In genomic region chr10:81495616-81496263, GRCm38 (mm10) we compare ENCODE assay signal across 7 mouse cellular contexts. TPM values are rescaled to one million over a fixed set of nuclear protein-coding genes. Genes with fewer than 3 reads are reported as not detected.
A peak's percentile ranks its signal among the peaks of the same experiment; 100 is the strongest.
DNase-seq lines count a peak whose midpoint lies in the region; ATAC-seq and TF ChIP-seq lines count a peak whose summit lies in the region.

No protein-coding gene starts in this region.

- H3K4me2 ChIP-seq in forebrain, embryonic 16.5 days (ENCODE audit: low read length), result peak overlapping the region; percentile 77

- no peaks in the 10 kb centered on the region for H3K27me3 ChIP-seq in embryonic facial prominence, embryonic 10.5 days (replicated peaks; ENCODE audit: low read depth, poor library complexity, severe bottlenecking)
- H3K27me3 ChIP-seq in forebrain, embryonic 16.5 days (replicated peaks; ENCODE audit: control insufficient read depth, insufficient read depth, low read length), result no peaks in the 10 kb centered on the region

- H3K4me1 ChIP-seq in embryonic facial prominence, embryonic 10.5 days, result peaks cover 42% of the 10 kb centered on the region
- peaks cover 19% of the 10 kb centered on the region for H3K4me1 ChIP-seq in forebrain, embryonic 16.5 days (replicated peaks; ENCODE audit: control insufficient read depth, insufficient read depth, low read length)

- ATAC-seq in forebrain, embryonic 16.5 days, result peak; percentile 39
- ATAC-seq in monocyte, adult 5-6 weeks (replicated peaks; ENCODE audit: insufficient number of reproducible peaks, low FRiP score, low TSS enrichment, poor library complexity, severe bottlenecking), result no peak

- WGBS in embryonic facial prominence, embryonic 10.5 days, result 2% methylated on average over 41 of the region's 41 CpGs
- 2% methylated on average over 41 of the region's 41 CpGs for WGBS in forebrain, embryonic 16.5 days
- WGBS in macrophage (ENCODE audit: missing documents), result 3% methylated on average over 39 of the region's 41 CpGs

- peaks cover 32% of the 10 kb centered on the region for H3K79me2 ChIP-seq in macrophage (ENCODE audit: inconsistent target)

- peak overlapping the region; percentile 75 for H3K9ac ChIP-seq in forebrain, embryonic 16.5 days (replicated peaks; ENCODE audit: low read depth, low read length)

- H3K9me3 ChIP-seq in embryonic facial prominence, embryonic 10.5 days, result no peaks in the 10 kb centered on the region
- no peaks in the 10 kb centered on the region for H3K9me3 ChIP-seq in forebrain, embryonic 16.5 days (ENCODE audit: control insufficient read depth, low read length)

- peak overlapping the region; percentile 89 for H3K27ac ChIP-seq in left cerebral cortex, adult 2 months
- H3K27ac ChIP-seq in embryonic facial prominence, embryonic 10.5 days (replicated peaks), result peak overlapping the region; percentile 86
- H3K27ac ChIP-seq in forebrain, embryonic 16.5 days (ENCODE audit: low read length), result peak overlapping the region; percentile 48
- H3K27ac ChIP-seq in macrophage, result peak overlapping the region; percentile 36

- peak in 1 of 2 experiments; percentile 50 for DNase-seq in left cerebral cortex, adult 2 months (ENCODE audit: extremely low spot score in 1 of 2, low spot score in 2 of 2)
- DNase-seq in left cerebral cortex, adult 11 months (ENCODE audit: low spot score), result no peak
- DNase-seq in embryonic facial prominence, embryonic 10.5 days (ENCODE audit: low spot score), result no peak
- DNase-seq in gastrocnemius, postnatal 14 days, result no peak

- TF ChIP-seq CTCF in left cerebral cortex, adult 2 months (IDR thresholded peaks at IDR 0.05), result no peak

- H3K4me3 ChIP-seq in left cerebral cortex, adult 2 months, result peak overlapping the region; percentile 73
- peak overlapping the region; percentile 93 for H3K4me3 ChIP-seq in embryonic facial prominence, embryonic 10.5 days
- peak overlapping the region; percentile 75 for H3K4me3 ChIP-seq in forebrain, embryonic 16.5 days (replicated peaks; ENCODE audit: low read length)
- H3K4me3 ChIP-seq in macrophage (ENCODE audit: inconsistent target), result peak overlapping the region; percentile 85

- H3K36me3 ChIP-seq in embryonic facial prominence, embryonic 10.5 days (replicated peaks), result peaks cover 37% of the 10 kb centered on the region
- H3K36me3 ChIP-seq in forebrain, embryonic 16.5 days (ENCODE audit: control insufficient read depth, insufficient read depth), result peaks cover 6% of the 10 kb centered on the region; the same call in 1 of the 2 replicates
- peaks cover 25% of the 10 kb centered on the region for H3K36me3 ChIP-seq in macrophage (ENCODE audit: inconsistent target)

- intact Hi-C loops in left cerebral cortex, adult 2 months (cut with DNase I), result loop anchor here (2.0 kb wide), 1 partner anchor 43 kb away; no protein-coding TSS in a partner anchor
- intact Hi-C loops in gastrocnemius, postnatal 14 days (cut with DNase I; ENCODE audit: low total_unique reads), result no loop called here

RNA-seq across cellular contexts. Expression of gene Ncln, which starts 0.5 kb away (rescaled TPM):
- total RNA-seq in left cerebral cortex, adult 2 months (2021), result 10 to 100 TPM; 78.3 to 80.8 TPM
- polyA plus RNA-seq in embryonic facial prominence, embryonic 10.5 days (2016; fragmentation: Nextera tagmentation; extraction: Ambion mirVana), result 85.2 and 94.3 TPM in 2 replicates
- 70.4 and 80.9 TPM in 2 replicates for polyA plus RNA-seq in forebrain, embryonic 16.5 days (2015; fragmentation: Nextera tagmentation; extraction: Ambion mirVana)
- total RNA-seq in macrophage (2018; cell fraction: chromatin; rRNA removed), result 100 to 1,000 TPM in 4 of 26 experiments, 10 to 100 TPM in 22; 23.1 to 139 (median 73.1) TPM
- 10 to 100 TPM; 38.2 to 99.2 (median 61.0) TPM for total RNA-seq in macrophage (2018; cell fraction: cytosol; rRNA removed)
- total RNA-seq in macrophage (2018; cell fraction: nucleus; rRNA removed), result 100 to 1,000 TPM in 8 of 26 experiments, 10 to 100 TPM in 18; 40.2 to 144 (median 80.9) TPM
- polyA plus RNA-seq in macrophage (2018), result 54.5 to 93.3 TPM (median 77.1 TPM) in 3 replicates
- total RNA-seq in monocyte, adult 5-6 weeks (2017), result 42.6 to 86.4 TPM (median 79.6 TPM) in 3 replicates
- 10 to 100 TPM; 39.1 to 47.3 TPM for total RNA-seq in gastrocnemius, postnatal 14 days (2021)

RNA-seq across cellular contexts. Expression of gene S1pr4, which starts 4.2 kb away (rescaled TPM):
- under 1 TPM; 0.56 to 0.70 TPM for total RNA-seq in left cerebral cortex, adult 2 months (2021)
- polyA plus RNA-seq in embryonic facial prominence, embryonic 10.5 days (2016; fragmentation: Nextera tagmentation; extraction: Ambion mirVana), result 0.28 and 0.51 TPM in 2 replicates
- polyA plus RNA-seq in forebrain, embryonic 16.5 days (2015; fragmentation: Nextera tagmentation; extraction: Ambion mirVana), result 0.40 and 0.53 TPM in 2 replicates
- total RNA-seq in macrophage (2018; cell fraction: chromatin; rRNA removed), result under 1 TPM in 13 of 26 experiments, not detected in 13; 0.25 to 0.77 (median 0.50) TPM
- under 1 TPM; 0.05 to 0.48 (median 0.21) TPM for total RNA-seq in macrophage (2018; cell fraction: cytosol; rRNA removed)
- 1 to 10 TPM in 1 of 26 experiments, under 1 TPM in 13, not detected in 12; 0.24 to 1.5 (median 0.39) TPM for total RNA-seq in macrophage (2018; cell fraction: nucleus; rRNA removed)
- polyA plus RNA-seq in macrophage (2018), result 0.14 to 0.26 TPM (median 0.14 TPM) in 3 replicates
- 20.5 to 50.8 TPM (median 33.5 TPM) in 3 replicates for total RNA-seq in monocyte, adult 5-6 weeks (2017)
- under 1 TPM; 0.64 to 0.86 TPM for total RNA-seq in gastrocnemius, postnatal 14 days (2021)

RNA-seq across cellular contexts. Expression of gene Celf5, which starts 13.2 kb away (rescaled TPM):
- total RNA-seq in left cerebral cortex, adult 2 months (2021), result 100 to 1,000 TPM; 284 to 288 TPM
- polyA plus RNA-seq in embryonic facial prominence, embryonic 10.5 days (2016; fragmentation: Nextera tagmentation; extraction: Ambion mirVana), result 1.2 and 2.3 TPM in 2 replicates
- 75.3 and 93.0 TPM in 2 replicates for polyA plus RNA-seq in forebrain, embryonic 16.5 days (2015; fragmentation: Nextera tagmentation; extraction: Ambion mirVana)
- total RNA-seq in macrophage (2018; cell fraction: chromatin; rRNA removed), result under 1 TPM in 5 of 26 experiments, not detected in 21; 0.16 to 0.57 (median 0.38) TPM
- under 1 TPM in 9 of 26 experiments, not detected in 17; 0.03 to 0.24 (median 0.05) TPM for total RNA-seq in macrophage (2018; cell fraction: cytosol; rRNA removed)
- total RNA-seq in macrophage (2018; cell fraction: nucleus; rRNA removed), result under 1 TPM in 4 of 26 experiments, not detected in 22; 0.10 to 0.44 (median 0.15) TPM
- 0.04 TPM in 1 of 3 replicates, not detected in the others for polyA plus RNA-seq in macrophage (2018)
- 0.32 TPM in 1 of 3 replicates, not detected in the others for total RNA-seq in monocyte, adult 5-6 weeks (2017)
- under 1 TPM; 0.09 to 0.23 TPM for total RNA-seq in gastrocnemius, postnatal 14 days (2021)

RNA-seq across cellular contexts. Expression of gene Gna15, which starts 28.3 kb away (rescaled TPM):
- 1 to 10 TPM; 1.3 to 2.8 TPM for total RNA-seq in left cerebral cortex, adult 2 months (2021)
- 1.2 and 1.3 TPM in 2 replicates for polyA plus RNA-seq in embryonic facial prominence, embryonic 10.5 days (2016; fragmentation: Nextera tagmentation; extraction: Ambion mirVana)
- 0.42 and 0.76 TPM in 2 replicates for polyA plus RNA-seq in forebrain, embryonic 16.5 days (2015; fragmentation: Nextera tagmentation; extraction: Ambion mirVana)
- total RNA-seq in macrophage (2018; cell fraction: chromatin; rRNA removed), result 10 to 100 TPM in 1 of 26 experiments, 1 to 10 TPM in 20, under 1 TPM in 4, not detected in 1; 0.48 to 10.1 (median 6.4) TPM
- 10 to 100 TPM in 7 of 26 experiments, 1 to 10 TPM in 19; 2.3 to 11.7 (median 8.1) TPM for total RNA-seq in macrophage (2018; cell fraction: cytosol; rRNA removed)
- total RNA-seq in macrophage (2018; cell fraction: nucleus; rRNA removed), result 10 to 100 TPM in 4 of 26 experiments, 1 to 10 TPM in 21, under 1 TPM in 1; 0.96 to 24.0 (median 4.6) TPM
- polyA plus RNA-seq in macrophage (2018), result 4.6 to 16.6 TPM (median 10.2 TPM) in 3 replicates
- total RNA-seq in monocyte, adult 5-6 weeks (2017), result 20.3 to 41.0 TPM (median 29.4 TPM) in 3 replicates
- total RNA-seq in gastrocnemius, postnatal 14 days (2021), result 1 to 10 TPM in 1 of 2 experiments, under 1 TPM in 1; 0.60 to 1.2 TPM

RNA-seq across cellular contexts. Expression of gene Nfic, which starts 40.3 kb away (rescaled TPM):
- 10 to 100 TPM; 93.4 to 94.9 TPM for total RNA-seq in left cerebral cortex, adult 2 months (2021)
- polyA plus RNA-seq in embryonic facial prominence, embryonic 10.5 days (2016; fragmentation: Nextera tagmentation; extraction: Ambion mirVana), result 12.5 and 20.2 TPM in 2 replicates
- polyA plus RNA-seq in forebrain, embryonic 16.5 days (2015; fragmentation: Nextera tagmentation; extraction: Ambion mirVana), result 25.4 and 27.0 TPM in 2 replicates
- total RNA-seq in macrophage (2018; cell fraction: chromatin; rRNA removed), result 10 to 100 TPM in 18 of 26 experiments, 1 to 10 TPM in 8; 2.2 to 42.9 (median 17.2) TPM
- total RNA-seq in macrophage (2018; cell fraction: cytosol; rRNA removed), result 100 to 1,000 TPM in 1 of 26 experiments, 10 to 100 TPM in 25; 25.2 to 102 (median 68.1) TPM
- 10 to 100 TPM in 24 of 26 experiments, 1 to 10 TPM in 2; 8.2 to 98.8 (median 37.1) TPM for total RNA-seq in macrophage (2018; cell fraction: nucleus; rRNA removed)
- polyA plus RNA-seq in macrophage (2018), result 33.6 to 60.6 TPM (median 57.7 TPM) in 3 replicates
- total RNA-seq in monocyte, adult 5-6 weeks (2017), result 4.1 to 7.6 TPM (median 5.1 TPM) in 3 replicates
- total RNA-seq in gastrocnemius, postnatal 14 days (2021), result 100 to 1,000 TPM; 262 to 320 TPM

Comparison
In these comparisons a context has a peak if more than half of its experiments do, and no peak if none do; other contexts are left out.
1. H3K27ac ChIP-seq: peak in every context shown above with its lines; median percentile 89 in left cerebral cortex, adult 2 months; 86 in embryonic facial prominence, embryonic 10.5 days; 48 in forebrain, embryonic 16.5 days; 36 in macrophage.
2. RNA of gene S1pr4, which starts 4.2 kb away (total RNA-seq): 20.5 to 50.8 TPM in monocyte, adult 5-6 weeks; 0.64 to 0.86 TPM in gastrocnemius, postnatal 14 days and 0.56 to 0.70 TPM in left cerebral cortex, adult 2 months; every median in the first group is over 10 times any median in the second.
3. RNA of gene Celf5, which starts 13.2 kb away (total RNA-seq): 284 to 288 TPM in left cerebral cortex, adult 2 months; 0.09 to 0.23 TPM in gastrocnemius, postnatal 14 days and 0.32 TPM in monocyte, adult 5-6 weeks; every median in the first group is over 100 times any median in the second.
4. Peak in every context shown above with its lines, with median percentiles within 50 percentile points of each other: H3K4me3 ChIP-seq.